Comparison of ENCODE assay signal across 13 mouse cellular contexts in genomic region chr11:70165972-70166921, GRCm38 (mm10). TPM values are rescaled to one million over a fixed set of nuclear protein-coding genes. Genes with fewer than 3 reads are reported as not detected.
DNase-seq lines count a peak whose midpoint lies in the region; ATAC-seq lines count a peak whose summit lies in the region.
"Had no signal": no experiment of that assay in that cellular context is flagged by ENCODE, and none has a peak within 500 bp of the region (broad histone marks: within the 10 kb centered on the region; RNA-seq: fewer than 3 reads in every experiment).

No protein-coding gene starts in this region.

- no peak overlapping the region for H3K4me2 ChIP-seq in heart, embryonic 11.5 days
- no peak overlapping the region for H3K4me2 ChIP-seq in midbrain, embryonic 16.5 days (ENCODE audit: low read length)

- 64% methylated on average over 16 of the region's 16 CpGs for WGBS in heart, embryonic 11.5 days (ENCODE audit: insufficient replicate concordance)
- 70% methylated on average over 16 of the region's 16 CpGs for WGBS in midbrain, embryonic 16.5 days

- H3K36me3 ChIP-seq in heart, embryonic 11.5 days (ENCODE audit: control insufficient read depth, insufficient read depth, low read length): no peaks in the 10 kb centered on the region
- no peaks in the 10 kb centered on the region for H3K36me3 ChIP-seq in midbrain, embryonic 16.5 days (ENCODE audit: control insufficient read depth, insufficient read depth, low read length)

- no peak overlapping the region for H3K27ac ChIP-seq in heart, embryonic 11.5 days (ENCODE audit: low read depth, low read length)
- no peak overlapping the region for H3K27ac ChIP-seq in midbrain, embryonic 16.5 days (ENCODE audit: low read length)
- H3K27ac ChIP-seq: liver, embryonic 14.5 days had no signal

- no peak overlapping the region for H3K4me3 ChIP-seq in heart, embryonic 11.5 days (ENCODE audit: low read depth, low read length)
- H3K4me3 ChIP-seq in midbrain, embryonic 16.5 days (ENCODE audit: low read depth, low read length): no peak overlapping the region

- H3K4me1 ChIP-seq in heart, embryonic 11.5 days (ENCODE audit: control insufficient read depth, insufficient read depth, low read length): no peaks in the 10 kb centered on the region
- H3K4me1 ChIP-seq in midbrain, embryonic 16.5 days (ENCODE audit: control insufficient read depth, insufficient read depth, low read length): no peaks in the 10 kb centered on the region

- no peak overlapping the region for H3K9ac ChIP-seq in heart, embryonic 11.5 days (ENCODE audit: low read depth, low read length)
- no peak overlapping the region for H3K9ac ChIP-seq in midbrain, embryonic 16.5 days (ENCODE audit: low read depth, low read length)
- H3K9ac ChIP-seq: liver, embryonic 14.5 days had no signal

- ATAC-seq in heart, embryonic 11.5 days (replicated peaks; ENCODE audit: insufficient number of reproducible peaks, low FRiP score, low TSS enrichment): no peak
- ATAC-seq in erythroblast, adult 5-6 weeks (replicated peaks; ENCODE audit: low FRiP score, poor library complexity, severe bottlenecking): no peak
- ATAC-seq in midbrain, embryonic 16.5 days: no peak

- no peaks in the 10 kb centered on the region for H3K9me3 ChIP-seq in heart, embryonic 11.5 days (replicated peaks; ENCODE audit: control insufficient read depth, low read length)
- no peaks in the 10 kb centered on the region for H3K9me3 ChIP-seq in midbrain, embryonic 16.5 days (replicated peaks; ENCODE audit: control insufficient read depth, low read length, poor library complexity, severe bottlenecking)

- H3K27me3 ChIP-seq in heart, embryonic 11.5 days (ENCODE audit: control insufficient read depth, insufficient read depth, low read length): no peaks in the 10 kb centered on the region
- H3K27me3 ChIP-seq in midbrain, embryonic 16.5 days (ENCODE audit: control insufficient read depth, insufficient read depth, low read depth, low read length): no peaks in the 10 kb centered on the region

- peak; percentile 37 to 71 for DNase-seq in heart, adult 9 months (ENCODE audit: low spot score in 2 of 2)
- DNase-seq in MN1 (ENCODE audit: low spot score): peak; percentile 17
- peak; percentile 25 to 37 for DNase-seq in adrenal gland, postnatal 36 days
- peak; percentile 20 for DNase-seq in lung, postnatal 10 days
- DNase-seq in frontal cortex, postnatal 10 days (ENCODE audit: low spot score in 2 of 2): no peak
- DNase-seq: kidney, postnatal 14 days; midbrain, embryonic 14.5 days; spleen, adult 18-20 months had no signal

RNA-seq across cellular contexts. Expression of gene Clec10a, which starts 10.2 kb away (rescaled TPM):
- polyA plus RNA-seq in heart, embryonic 11.5 days (2014; fragmentation: Nextera tagmentation; extraction: Ambion mirVana): not detected in 2 replicates
- 1 to 10 TPM; 2.4 to 6.5 TPM for total RNA-seq in adrenal gland, postnatal 36 days (2021)
- total RNA-seq in erythroblast, adult 5-6 weeks (2015; ENCODE audit: low replicate concordance): 6.7 and 13.2 TPM in 2 replicates
- 2.3 and 2.4 TPM in 2 replicates for total RNA-seq in erythroblast, adult 5-6 weeks (2017; ENCODE audit: low replicate concordance)
- polyA plus RNA-seq in midbrain, embryonic 16.5 days (2015; fragmentation: Nextera tagmentation; extraction: Ambion mirVana): 0.48 and 1.1 TPM in 2 replicates

RNA-seq across cellular contexts. Expression of gene Mgl2, which starts 36.1 kb away (rescaled TPM):
- polyA plus RNA-seq in heart, embryonic 11.5 days (2014; fragmentation: Nextera tagmentation; extraction: Ambion mirVana): 0.17 and 0.29 TPM in 2 replicates
- 1 to 10 TPM; 2.7 to 3.4 TPM for total RNA-seq in adrenal gland, postnatal 36 days (2021)
- 8.5 and 15.7 TPM in 2 replicates for total RNA-seq in erythroblast, adult 5-6 weeks (2015; ENCODE audit: low replicate concordance)
- total RNA-seq in erythroblast, adult 5-6 weeks (2017; ENCODE audit: low replicate concordance): 12.4 and 18.7 TPM in 2 replicates
- polyA plus RNA-seq in midbrain, embryonic 16.5 days (2015; fragmentation: Nextera tagmentation; extraction: Ambion mirVana): 1.1 and 1.2 TPM in 2 replicates
- total RNA-seq: neutrophil, adult 5-6 weeks had no signal

RNA-seq across cellular contexts. Expression of gene Slc16a11, which starts 46.3 kb away (rescaled TPM):
- polyA plus RNA-seq in heart, embryonic 11.5 days (2014; fragmentation: Nextera tagmentation; extraction: Ambion mirVana): 0.36 and 0.39 TPM in 2 replicates
- under 1 TPM in 1 of 2 experiments, not detected in 1; 0.23 TPM for total RNA-seq in adrenal gland, postnatal 36 days (2021)
- total RNA-seq in erythroblast, adult 5-6 weeks (2015; ENCODE audit: low replicate concordance): not detected in 2 replicates
- total RNA-seq in erythroblast, adult 5-6 weeks (2017; ENCODE audit: low replicate concordance): not detected in 2 replicates
- 6.9 and 7.8 TPM in 2 replicates for polyA plus RNA-seq in midbrain, embryonic 16.5 days (2015; fragmentation: Nextera tagmentation; extraction: Ambion mirVana)

RNA-seq across cellular contexts. Expression of gene Slc16a13, which starts 54.6 kb away (rescaled TPM):
- polyA plus RNA-seq in heart, embryonic 11.5 days (2014; fragmentation: Nextera tagmentation; extraction: Ambion mirVana): 7.6 and 7.8 TPM in 2 replicates
- 1 to 10 TPM; 2.7 to 3.0 TPM for total RNA-seq in adrenal gland, postnatal 36 days (2021)
- total RNA-seq in erythroblast, adult 5-6 weeks (2015; ENCODE audit: low replicate concordance): 2.5 and 8.1 TPM in 2 replicates
- total RNA-seq in erythroblast, adult 5-6 weeks (2017; ENCODE audit: low replicate concordance): 5.1 and 8.2 TPM in 2 replicates
- 12.7 and 13.6 TPM in 2 replicates for polyA plus RNA-seq in midbrain, embryonic 16.5 days (2015; fragmentation: Nextera tagmentation; extraction: Ambion mirVana)

Comparison
In these comparisons a context has a peak if more than half of its experiments do, and no peak if none do; other contexts are left out.
1. DNase-seq: peak in heart, adult 9 months (2 of 2), MN1 (single experiment), adrenal gland, postnatal 36 days (2 of 2) and lung, postnatal 10 days (single experiment); none in frontal cortex, postnatal 10 days (0 of 2).